Mouse (Mus musculus) midbrain, embryonic 16.5 days (tissue): ENCODE data around the gene Zbtb3. TPM values are rescaled to one million over a fixed set of nuclear protein-coding genes. Genes with fewer than 3 reads are reported as not detected.

Source experiments
- ATAC-seq: fragments of 200-750 bp; cut with Nextera tagmentation; 2 replicates; pipeline ENCODE4 v1.8.0; 2017; ENCODE audit warnings: moderate TSS enrichment
- H3K27ac ChIP-seq: fragments of 300-500 bp; sonication (generic); 2 replicates; pipeline ENCODE4 v1.5.1; 2014; ENCODE audit warnings: mild to moderate bottlenecking, low read length, mixed read lengths
- H3K27me3 ChIP-seq: fragments of 300-500 bp; sonication (generic); 2 replicates; pipeline ENCODE4 v1.6.1; 2014; ENCODE audit warnings: low read depth, low read length, mixed read lengths; ENCODE audit not compliant: control insufficient read depth, insufficient read depth
- H3K36me3 ChIP-seq: fragments of 300-500 bp; sonication (generic); 2 replicates; pipeline ENCODE4 v1.6.1; 2014; ENCODE audit warnings: mild to moderate bottlenecking, low read length, moderate library complexity, mixed read lengths; ENCODE audit not compliant: control insufficient read depth, insufficient read depth
- H3K4me1 ChIP-seq: fragments of 300-500 bp; sonication (generic); 2 replicates; pipeline ENCODE4 v1.6.1; 2014; ENCODE audit warnings: mild to moderate bottlenecking, low read length, mixed read lengths; ENCODE audit not compliant: control insufficient read depth, insufficient read depth
- H3K4me2 ChIP-seq: fragments of 300-500 bp; sonication (generic); 2 replicates; pipeline ENCODE4 v1.6.1; 2014; ENCODE audit warnings: mild to moderate bottlenecking, low read length, mixed read lengths
- H3K4me3 ChIP-seq: fragments of 300-500 bp; sonication (generic); 2 replicates; pipeline ENCODE4 v1.5.1; 2014; ENCODE audit warnings: low read depth, mild to moderate bottlenecking, low read length, moderate library complexity, mixed read lengths
- H3K9ac ChIP-seq: fragments of 300-500 bp; sonication (generic); 2 replicates; pipeline ENCODE4 v1.6.1; 2014; ENCODE audit warnings: low read depth, low read length, mixed read lengths
- H3K9me3 ChIP-seq: fragments of 300-500 bp; sonication (generic); replicated peaks from 2 replicates; pipeline ENCODE4 v1.6.1; 2014; ENCODE audit warnings: mild to moderate bottlenecking, low read length, mixed read lengths; ENCODE audit not compliant: control insufficient read depth, poor library complexity, severe bottlenecking
- WGBS: fragments of 180-500 bp; shearing (Covaris S2); extraction: QIAGEN DNeasy Blood & Tissue Kit; methylation state at CpG from one replicate; pipeline ENCODE4 v1.1.7; 2014; 5-methylcytosine and 5-hydroxymethylcytosine counted together
- polyA plus RNA-seq: library from polyadenylated mRNA; unstranded; fragments of >200 nt; fragmentation: Nextera tagmentation; extraction: Ambion mirVana; gene quantifications from 2 replicates; pipeline ENCODE4 v1.2.1, GENCODE M21; 2015

The Zbtb3 gene
- polyA plus RNA-seq, 1 experiment from 2014 or later, result 7.6 TPM

GRCm38 (mm10) chr19:8842961-8843360, 40.6 kb downstream of the Zbtb3 start:
- H3K9me3 ChIP-seq, result no peaks in the 10 kb centered on the region
- 87% methylated on average over 6 of the region's 6 CpGs for WGBS
- peaks cover 19% of the 10 kb centered on the region for H3K36me3 ChIP-seq
- no peak overlapping the region for H3K4me2 ChIP-seq
- no peak overlapping the region for H3K4me3 ChIP-seq
- no peak overlapping the region for H3K27ac ChIP-seq
- H3K27me3 ChIP-seq, result no peaks in the 10 kb centered on the region
- ATAC-seq, result no peak
- H3K9ac ChIP-seq, result no peak overlapping the region
- H3K4me1 ChIP-seq, result peaks cover 11% of the 10 kb centered on the region

DNA sequence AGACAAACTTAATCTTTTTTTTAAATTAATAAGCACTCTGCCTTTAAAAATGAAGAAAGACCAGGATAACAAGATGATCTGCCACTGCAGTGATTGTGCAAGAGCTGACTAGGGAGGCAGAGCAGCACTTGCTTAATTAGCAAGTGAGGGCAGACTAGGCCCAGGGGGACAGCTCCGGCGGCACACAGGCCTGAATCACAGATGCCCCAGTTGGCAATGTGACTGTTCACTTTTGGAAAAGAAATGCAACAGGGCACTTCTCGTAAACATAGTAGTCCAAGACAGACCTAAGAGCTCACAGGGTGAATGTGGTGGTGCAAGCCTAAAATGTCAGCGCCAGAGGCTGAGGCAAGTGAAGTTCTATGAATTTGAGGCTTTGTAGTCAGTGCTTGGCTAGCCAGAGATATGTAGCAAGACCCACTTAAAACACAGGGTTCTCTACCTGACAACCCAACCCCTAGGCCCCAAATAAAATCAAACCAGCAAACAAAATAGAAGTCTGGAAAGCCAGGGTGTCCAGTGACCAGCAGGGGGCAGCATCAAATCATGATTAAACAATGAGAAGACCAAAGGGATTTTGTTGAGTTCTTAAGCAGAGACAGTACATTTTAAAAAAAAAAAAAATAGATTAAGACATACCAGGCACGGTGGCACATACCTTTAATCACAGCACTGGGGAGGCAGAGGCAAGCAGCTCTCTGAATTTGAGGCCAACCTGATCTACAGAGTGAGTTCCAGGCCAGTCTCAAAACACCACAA, 42.2 kb downstream of the Zbtb3 start:
- Histone ChIP-seq H3K4me3 (no peak overlapping the region), H3K9me3 (no peaks in the 10 kb centered on the region), H3K27me3 (no peaks in the 10 kb centered on the region), H3K4me2 (no peak overlapping the region), H3K9ac (peak overlapping the region; percentile 39; the same call in 1 of the 2 replicates), H3K4me1 (peaks cover 11% of the 10 kb centered on the region), H3K36me3 (peaks cover 28% of the 10 kb centered on the region), H3K27ac (no peak overlapping the region)
- ATAC-seq, result no peak
- 53% methylated on average over 5 of the region's 5 CpGs for WGBS

- no peak overlapping the region for H3K4me3 ChIP-seq
- peaks cover 25% of the 10 kb centered on the region for H3K36me3 ChIP-seq
- 80% methylated on average over 5 of the region's 5 CpGs for WGBS
- H3K9me3 ChIP-seq, result no peaks in the 10 kb centered on the region
- H3K9ac ChIP-seq, result no peak overlapping the region
- H3K4me2 ChIP-seq, result no peak overlapping the region
- H3K27ac ChIP-seq, result no peak overlapping the region
- H3K27me3 ChIP-seq, result no peaks in the 10 kb centered on the region
- H3K4me1 ChIP-seq, result 0 out of 2 replicates have a peak, but pooled peaks cover 2% of the 10 kb centered on the region
- no peak for ATAC-seq
Observed at GRCm38 (mm10) chr19:8848356-8848755, 46.0 kb downstream of the Zbtb3 start.

GRCm38 (mm10) chr19:8850402-8850901, 48.1 kb downstream of the Zbtb3 start, which contains the start of gene Lrrn4cl:
TSS of gene Lrrn4cl (plus strand) at chr19:8850768.
- H3K27ac ChIP-seq, result 0 out of 2 replicates have a peak within 1 kb of the TSS, but pooled peaks have one; percentile 11
- no peaks in the 10 kb centered on the region for H3K27me3 ChIP-seq
- 36% methylated on average over 7 of the region's 7 CpGs for WGBS
- H3K4me1 ChIP-seq, result 0 out of 2 replicates have a peak, but pooled peaks cover 2% of the 10 kb centered on the region
- H3K36me3 ChIP-seq, result peaks cover 25% of the 10 kb centered on the region
- H3K9ac ChIP-seq, result no peak within 1 kb of the TSS
- H3K4me3 ChIP-seq, result no peak within 1 kb of the TSS
- 0 out of 2 replicates have a peak, but pooled peaks have one; percentile 40 for ATAC-seq
- H3K9me3 ChIP-seq, result no peaks in the 10 kb centered on the region
- no peak within 1 kb of the TSS for H3K4me2 ChIP-seq

DNA sequence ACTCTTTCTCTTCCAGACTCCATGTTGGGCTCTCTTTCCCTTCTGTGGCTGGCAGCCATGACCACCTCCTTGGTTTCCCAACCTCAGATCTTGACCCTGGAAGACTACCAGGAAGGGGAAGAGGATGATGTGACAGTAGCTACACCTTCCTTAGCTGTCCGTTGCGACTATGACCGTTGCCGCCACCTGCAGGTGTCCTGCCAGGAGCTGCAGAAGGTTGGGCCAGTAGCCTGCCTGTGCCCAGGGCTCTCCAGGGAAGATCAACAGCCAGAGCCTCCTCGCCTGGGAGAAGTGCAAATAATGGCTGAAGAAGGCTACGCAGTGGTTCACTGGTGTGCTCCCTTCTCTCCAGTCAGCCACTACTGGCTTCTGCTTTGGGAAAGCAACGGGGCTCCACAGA, 49.3 kb downstream of the Zbtb3 start:
- Histone ChIP-seq H3K9ac (no peak overlapping the region), H3K4me1 (0 out of 2 replicates have a peak, but pooled peaks cover 2% of the 10 kb centered on the region), H3K27me3 (no peaks in the 10 kb centered on the region), H3K4me3 (no peak overlapping the region), H3K9me3 (no peaks in the 10 kb centered on the region), H3K36me3 (peaks cover 15% of the 10 kb centered on the region), H3K4me2 (no peak overlapping the region), H3K27ac (no peak overlapping the region)
- 52% methylated on average over 7 of the region's 7 CpGs for WGBS
- no peak for ATAC-seq

GRCm38 (mm10) chr19:8852236-8852928, 50.0 kb downstream of the Zbtb3 start:
- ATAC-seq, result no peak
- Histone ChIP-seq H3K4me3 (no peak overlapping the region), H3K4me2 (no peak overlapping the region), H3K27ac (no peak overlapping the region), H3K9me3 (no peaks in the 10 kb centered on the region), H3K27me3 (no peaks in the 10 kb centered on the region), H3K9ac (no peak overlapping the region), H3K36me3 (peaks cover 10% of the 10 kb centered on the region), H3K4me1 (0 out of 2 replicates have a peak, but pooled peaks cover 2% of the 10 kb centered on the region)
- WGBS, result 62% methylated on average over 10 of the region's 10 CpGs

DNA sequence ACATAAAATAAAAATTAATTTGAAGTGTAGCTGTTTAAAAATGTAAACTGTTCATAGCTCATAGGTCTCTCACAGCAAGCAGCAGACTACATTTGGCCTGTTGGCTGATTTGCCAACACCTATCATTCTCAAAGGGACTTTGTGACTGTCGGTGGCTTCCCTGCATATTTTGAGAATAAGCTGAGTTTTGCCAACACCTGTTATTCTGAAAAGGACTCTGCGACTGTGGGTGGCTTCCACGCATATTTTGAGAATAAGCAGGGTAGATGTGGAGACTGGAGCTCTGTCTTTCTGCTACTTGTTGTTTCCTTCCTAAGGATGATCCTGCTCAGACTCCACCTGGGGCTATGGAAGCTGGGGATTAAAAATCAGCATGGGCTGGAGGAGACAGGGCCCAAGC, 50.8 kb downstream of the Zbtb3 start:
- no peak overlapping the region for H3K4me2 ChIP-seq
- WGBS, result 89% methylated on average over 3 of the region's 3 CpGs

More for the DNA sequence above, 50.8 kb downstream of the Zbtb3 start:
- Histone ChIP-seq H3K4me1 (0 out of 2 replicates have a peak, but pooled peaks cover 2% of the 10 kb centered on the region), H3K27ac (no peak overlapping the region), H3K9ac (no peak overlapping the region), H3K27me3 (no peaks in the 10 kb centered on the region), H3K9me3 (no peaks in the 10 kb centered on the region), H3K36me3 (peaks cover 9% of the 10 kb centered on the region), H3K4me3 (no peak overlapping the region)
- no peak for ATAC-seq
